Comparison of ENCODE assay signal across 7 mouse cellular contexts in the genomic region with DNA sequence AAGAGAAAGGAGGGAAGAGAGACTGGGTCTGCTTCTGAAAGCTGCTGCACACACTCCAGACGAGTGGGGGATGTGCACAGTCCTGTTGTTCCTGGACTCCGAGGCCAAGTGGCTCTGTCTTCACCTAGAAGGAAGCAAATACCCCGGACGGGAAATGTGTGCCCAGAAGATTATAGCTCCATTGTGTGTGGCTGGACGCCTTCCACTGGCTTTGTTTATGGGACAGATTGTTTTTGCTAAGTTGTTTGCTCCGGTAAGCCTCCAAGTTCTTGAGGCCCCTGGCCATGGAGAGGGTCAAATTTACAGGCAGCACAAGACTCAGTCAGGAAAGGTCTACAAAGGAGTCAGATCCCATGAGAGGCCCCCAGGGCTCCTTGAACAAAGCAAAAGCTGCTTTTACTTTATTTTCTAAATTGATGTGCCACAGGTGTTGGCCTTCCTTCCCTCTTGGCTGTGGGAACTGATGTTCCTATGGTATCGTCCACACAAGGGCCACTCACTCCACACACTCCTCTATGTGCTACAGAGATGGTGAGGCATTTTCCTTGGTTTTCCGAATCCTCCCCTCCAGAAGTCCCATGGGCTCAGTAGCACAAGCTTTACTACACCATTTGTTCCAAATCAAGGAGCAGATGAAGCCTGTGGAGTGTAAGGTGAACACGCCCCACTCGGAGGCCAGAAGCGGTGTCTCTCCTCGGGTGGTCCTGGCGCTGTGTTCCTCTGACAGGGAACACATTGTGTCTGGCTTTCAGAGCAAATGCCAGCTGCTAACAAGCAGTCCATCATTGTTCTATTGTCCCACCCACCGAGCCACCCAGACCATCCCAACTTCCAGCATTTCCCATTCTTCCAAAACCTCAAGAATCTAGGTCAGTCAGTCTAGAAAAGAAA. TPM values are rescaled to one million over a fixed set of nuclear protein-coding genes. Genes with fewer than 3 reads are reported as not detected.
DNase-seq lines count a peak whose midpoint lies in the region; ATAC-seq and TF ChIP-seq lines count a peak whose summit lies in the region.

No protein-coding gene starts in this region.

- no peak overlapping the region for H3K4me2 ChIP-seq in liver, embryonic 14.5 days (ENCODE audit: low read depth)

- peak overlapping the region; percentile 35; the same call in 1 of the 2 replicates for H3K27ac ChIP-seq in embryonic facial prominence, embryonic 10.5 days (replicated peaks)
- no peak overlapping the region for H3K27ac ChIP-seq in liver, embryonic 14.5 days

- WGBS in embryonic facial prominence, embryonic 10.5 days: 59% methylated on average over 14 of the region's 14 CpGs
- 36% methylated on average over 14 of the region's 14 CpGs for WGBS in liver, embryonic 14.5 days (ENCODE audit: insufficient replicate concordance)

- H3K4me1 ChIP-seq in embryonic facial prominence, embryonic 10.5 days: peaks cover 12% of the 10 kb centered on the region
- no peaks in the 10 kb centered on the region for H3K4me1 ChIP-seq in liver, embryonic 14.5 days (replicated peaks; ENCODE audit: control insufficient read depth in 2 of 2, insufficient read depth in 2 of 2, low read length in 1 of 2)

- TF ChIP-seq EP300 in liver, embryonic 14.5 days (IDR thresholded peaks at IDR 0.05; ENCODE audit: low read depth): no peak

- TF ChIP-seq CTCF in liver, embryonic 14.5 days (IDR thresholded peaks at IDR 0.05; ENCODE audit: low read depth): no peak

- no peak overlapping the region for H3K4me3 ChIP-seq in embryonic facial prominence, embryonic 10.5 days
- H3K4me3 ChIP-seq in liver, embryonic 14.5 days (ENCODE audit: insufficient read depth in 1 of 2, low read depth in 2 of 2, low read length in 2 of 2): no peak overlapping the region

- no peaks in the 10 kb centered on the region for H3K9me3 ChIP-seq in embryonic facial prominence, embryonic 10.5 days
- no peaks in the 10 kb centered on the region for H3K9me3 ChIP-seq in liver, embryonic 14.5 days (ENCODE audit: control insufficient read depth, low read length)

- ATAC-seq in common myeloid progenitor, adult 5-6 weeks (replicated peaks; ENCODE audit: low read depth, poor library complexity, severe bottlenecking): peak; percentile 62; the same call in 1 of the 2 replicates
- peak; percentile 58 to 67 for ATAC-seq in hematopoietic stem cell, adult 5-6 weeks (replicated peaks in 1 of 2; ENCODE audit: insufficient read depth in 1 of 2, low FRiP score in 2 of 2, low TSS enrichment in 1 of 2, low read depth in 1 of 2, poor library complexity in 2 of 2, severe bottlenecking in 2 of 2)
- peak; percentile 50; the same call in 1 of the 2 replicates for ATAC-seq in liver, embryonic 14.5 days (ENCODE audit: insufficient read depth)

- no peaks in the 10 kb centered on the region for H3K36me3 ChIP-seq in embryonic facial prominence, embryonic 10.5 days (replicated peaks)
- H3K36me3 ChIP-seq in liver, embryonic 14.5 days (replicated peaks; ENCODE audit: control insufficient read depth, insufficient read depth, low read depth): no peaks in the 10 kb centered on the region

- H3K9ac ChIP-seq in liver, embryonic 14.5 days (replicated peaks): no peak overlapping the region

- DNase-seq in embryonic facial prominence, embryonic 10.5 days (ENCODE audit: low spot score): peak; percentile 21
- DNase-seq in liver, embryonic 14.5 days (ENCODE audit: low read depth in 3 of 3, low spot score in 3 of 3): no peak
- DNase-seq in testis, postnatal 10 days (ENCODE audit: low spot score): peak; percentile 60
- DNase-seq in spleen, adult 18-20 months: no peak
- DNase-seq in thymus, postnatal 10 days (ENCODE audit: low spot score in 2 of 2): no peak

- no peaks in the 10 kb centered on the region for H3K27me3 ChIP-seq in embryonic facial prominence, embryonic 10.5 days (replicated peaks; ENCODE audit: low read depth, poor library complexity, severe bottlenecking)
- no peaks in the 10 kb centered on the region for H3K27me3 ChIP-seq in liver, embryonic 14.5 days (ENCODE audit: control insufficient read depth, insufficient read depth, low read length)

RNA-seq across cellular contexts. Expression of gene Mrtfb, which starts 23.1 kb away (rescaled TPM):
- total RNA-seq in common myeloid progenitor, adult 5-6 weeks (2017): 6.0 and 8.8 TPM in 2 replicates
- polyA plus RNA-seq in embryonic facial prominence, embryonic 10.5 days (2016; fragmentation: Nextera tagmentation; extraction: Ambion mirVana): 21.3 and 22.2 TPM in 2 replicates
- total RNA-seq in hematopoietic stem cell, adult 5-6 weeks (2017): 9.1 and 10.4 TPM in 2 replicates
- 1.1 TPM in 2 replicates for polyA plus RNA-seq in liver, embryonic 14.5 days (2012; rRNA removed)
- 2.9 and 3.3 TPM in 2 replicates for polyA plus RNA-seq in liver, embryonic 14.5 days (2014; fragmentation: Nextera tagmentation; extraction: Ambion mirVana)

Comparison
In these comparisons a context has a peak if more than half of its experiments do, and no peak if none do; other contexts are left out.
1. DNase-seq: peak in embryonic facial prominence, embryonic 10.5 days (single experiment) and testis, postnatal 10 days (single experiment); none in liver, embryonic 14.5 days (0 of 3), spleen, adult 18-20 months (0 of 2) and thymus, postnatal 10 days (0 of 2).
2. Peak in every context shown above with its lines, with median percentiles within 50 percentile points of each other: ATAC-seq.